Mouse (Mus musculus): ENCODE measurements around the gene Fbxl17.

DNA sequence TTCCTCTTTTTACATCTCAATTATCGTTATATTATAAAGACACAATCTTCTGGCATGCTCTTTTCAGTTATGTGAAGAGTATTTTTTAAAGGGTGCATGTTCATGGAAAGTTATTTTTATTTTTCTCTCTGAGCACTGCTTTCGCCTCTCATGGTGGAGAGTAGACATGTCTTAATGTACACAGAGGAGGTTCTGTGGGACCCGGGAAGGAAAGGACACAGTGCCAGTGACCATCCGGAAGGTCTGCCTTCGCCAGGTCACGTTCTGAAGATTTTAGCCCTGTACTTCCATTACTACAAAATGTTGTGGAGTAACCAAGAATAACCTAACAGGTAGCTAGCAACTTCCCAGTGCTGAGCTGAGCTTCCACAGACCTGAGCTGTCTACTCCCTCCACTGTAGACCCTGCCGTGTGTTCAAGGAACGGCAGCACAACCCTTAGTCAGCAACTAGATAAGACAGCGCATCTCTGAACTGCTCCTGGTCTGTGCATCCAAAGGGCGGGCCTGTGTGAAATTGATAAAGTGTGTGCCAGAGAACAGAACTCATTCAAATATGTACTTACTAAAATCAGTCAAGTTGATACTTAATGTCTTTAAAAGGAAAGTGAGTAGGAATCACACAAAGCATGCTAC lies 238.2 kb downstream of the Fbxl17 start:
- TF ChIP-seq CTCF (IDR thresholded peaks at IDR 0.05; ENCODE audit: low read depth) = no peak
- no peak for TF ChIP-seq EP300 (IDR thresholded peaks at IDR 0.05; ENCODE audit: low read depth)
